Mouse (Mus musculus) liver, embryonic 12.5 days (tissue): ENCODE results near the gene Lhx9. TPM values are rescaled to one million over a fixed set of nuclear protein-coding genes. Genes with fewer than 3 reads are reported as not detected.

Experiments used
- polyA plus RNA-seq: library from polyadenylated mRNA; unstranded; fragments of >200 nt; fragmentation: Nextera tagmentation; extraction: Ambion mirVana; gene quantifications from 2 replicates; pipeline ENCODE4 v1.2.1, GENCODE M21; 2016

Gene Lhx9
- polyA plus RNA-seq, 1 experiment from 2014 or later: 0.54 TPM

Other genes starting within 250 kb of the Lhx9 start
- 22.2 TPM in 2 replicates for gene Nek7, start 228.4 kb downstream of the Lhx9 start, polyA plus RNA-seq
- 19.1 and 20.4 TPM in 2 replicates for gene 2310009B15Rik, start 8.3 kb upstream of the Lhx9 start, polyA plus RNA-seq
- 4.7 and 5.1 TPM in 2 replicates for gene Dennd1b, start 114.9 kb upstream of the Lhx9 start, polyA plus RNA-seq